ENCODE assay signal across 24 mouse cellular contexts in the genomic region with DNA sequence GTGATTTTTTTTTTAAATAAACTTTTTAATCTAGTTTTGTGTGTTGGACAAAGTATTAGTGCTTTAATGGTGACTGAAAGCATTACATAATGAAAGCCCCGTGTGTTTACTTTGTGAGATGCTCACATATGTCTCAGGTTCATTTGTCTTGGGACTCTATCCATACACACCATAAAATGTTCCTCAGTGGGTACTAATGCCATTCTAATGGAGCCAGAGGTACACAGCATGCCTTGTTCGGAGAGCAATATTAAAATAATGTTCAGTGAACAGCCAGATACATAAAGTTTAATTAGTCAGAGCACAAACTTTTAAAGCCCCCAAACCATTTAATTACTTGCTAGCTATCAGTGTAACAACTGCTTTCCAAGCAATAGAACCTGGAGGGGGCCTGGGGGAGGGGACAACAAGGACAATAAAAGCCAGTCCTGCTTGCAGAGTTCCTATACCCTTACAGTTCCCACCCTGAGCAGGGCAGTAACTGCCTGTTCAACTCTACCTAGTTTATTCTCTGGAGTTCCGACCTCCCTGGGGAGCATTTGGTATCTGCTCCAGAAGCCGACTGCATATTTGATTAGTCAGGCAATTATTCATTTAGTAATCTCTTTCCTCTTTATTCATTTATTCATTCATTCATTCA.
"Had no signal": no experiment of that assay in that cellular context is flagged by ENCODE, and none has a peak within 500 bp of the region (broad histone marks: within the 10 kb centered on the region; RNA-seq: fewer than 3 reads in every experiment).

No protein-coding gene starts in this region.

- H3K4me1 ChIP-seq: neural tube, embryonic 12.5 days had no signal

- H3K27me3 ChIP-seq: kidney, embryonic 15.5 days; limb, embryonic 15.5 days; neural tube, embryonic 12.5 days had no signal

- H3K27ac ChIP-seq: kidney, embryonic 15.5 days; left cerebral cortex, adult 2 months; liver, embryonic 14.5 days; neural tube, embryonic 12.5 days; stomach, postnatal 0 days had no signal

- H3K4me3 ChIP-seq: kidney, embryonic 15.5 days; left cerebral cortex, adult 2 months; limb, embryonic 15.5 days; neural tube, embryonic 12.5 days had no signal

- H3K36me3 ChIP-seq: kidney, embryonic 15.5 days; limb, embryonic 15.5 days; neural tube, embryonic 12.5 days had no signal

- H3K9me3 ChIP-seq: kidney, embryonic 15.5 days; limb, embryonic 15.5 days; neural tube, embryonic 12.5 days had no signal

- ATAC-seq: liver, postnatal 0 days had no signal

- H3K9ac ChIP-seq: kidney, embryonic 15.5 days; limb, embryonic 15.5 days; liver, embryonic 14.5 days; liver, postnatal 0 days; lung, embryonic 14.5 days; neural tube, embryonic 12.5 days had no signal

- DNase-seq: kidney, adult 11 months; kidney, adult 8-10 months; kidney, postnatal 10 days; kidney, postnatal 36 days; layer of hippocampus, postnatal 36 days; liver, postnatal 0 days; lung, embryonic 14.5 days; lung, postnatal 10 days; lung, postnatal 4 days; midbrain, embryonic 14.5 days; right cerebral cortex, adult 18-20 months; right cerebral cortex, postnatal 14 days; right cerebral cortex, postnatal 4 days; thymus, adult 2 months; thymus, postnatal 14 days; thymus, postnatal 4 days had no signal

- H3K4me2 ChIP-seq: kidney, embryonic 15.5 days; limb, embryonic 15.5 days; liver, embryonic 11.5 days; lung, embryonic 14.5 days; midbrain, embryonic 11.5 days; neural tube, embryonic 12.5 days had no signal
